Mouse (Mus musculus) mature B cell (primary cell): ENCODE results near the gene Ttc41.

ENCODE experiments used
- in situ Hi-C: fragments of 300-500 bp; cut with MboI; formaldehyde crosslinking; loops from 2 replicates; pipeline ENCODE4 v1.14.3; 2019

Ttc41 gene

GRCm38 (mm10) chr10:86783561-86783960, 78.0 kb downstream of the Ttc41 start:
- in situ Hi-C loops: no loop called here

GRCm38 (mm10) chr10:86784126-86784675, 78.6 kb downstream of the Ttc41 start:
- in situ Hi-C loops: no loop called here

DNA sequence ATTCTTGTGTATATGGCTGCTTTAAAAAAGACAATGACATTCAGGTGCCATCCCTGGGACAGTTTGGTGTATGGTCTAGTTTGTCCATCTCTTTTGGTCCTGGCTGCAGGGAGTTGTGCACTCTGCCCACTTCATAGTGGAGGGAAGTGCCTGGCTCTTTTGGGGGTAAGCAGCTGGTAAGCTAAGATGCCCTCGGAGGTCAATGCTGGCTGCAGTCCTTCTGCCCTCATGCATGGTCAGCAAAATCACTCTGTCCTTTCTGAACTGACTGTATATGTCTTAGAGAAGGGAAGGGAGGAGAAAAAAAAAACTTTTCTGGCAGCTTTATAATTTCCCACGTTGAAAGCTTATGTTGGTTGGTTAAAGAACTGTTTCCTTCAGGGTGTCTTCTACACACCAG, 79.8 kb downstream of the Ttc41 start:
- in situ Hi-C loops: no loop called here

DNA sequence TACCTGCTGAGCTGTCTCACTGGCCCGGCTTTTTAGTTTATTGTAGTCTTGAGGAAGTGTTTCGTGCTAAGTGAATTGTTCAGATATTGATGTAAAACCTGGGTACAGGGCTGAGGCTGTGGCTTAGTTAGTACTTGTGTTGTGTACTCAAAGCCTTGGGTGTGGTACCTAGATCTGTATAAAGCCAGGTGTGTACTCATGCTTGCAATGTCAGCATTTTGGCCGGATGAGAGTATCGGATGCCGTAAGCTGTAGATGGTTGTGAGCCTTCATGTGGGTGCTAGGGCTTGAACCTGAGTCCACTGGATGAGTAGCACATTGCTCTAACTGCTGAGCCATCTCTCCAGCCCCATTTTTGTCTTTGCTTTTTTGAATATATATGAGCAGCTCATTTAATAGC, 80.5 kb downstream of the Ttc41 start:
- in situ Hi-C loops: no loop called here

DNA sequence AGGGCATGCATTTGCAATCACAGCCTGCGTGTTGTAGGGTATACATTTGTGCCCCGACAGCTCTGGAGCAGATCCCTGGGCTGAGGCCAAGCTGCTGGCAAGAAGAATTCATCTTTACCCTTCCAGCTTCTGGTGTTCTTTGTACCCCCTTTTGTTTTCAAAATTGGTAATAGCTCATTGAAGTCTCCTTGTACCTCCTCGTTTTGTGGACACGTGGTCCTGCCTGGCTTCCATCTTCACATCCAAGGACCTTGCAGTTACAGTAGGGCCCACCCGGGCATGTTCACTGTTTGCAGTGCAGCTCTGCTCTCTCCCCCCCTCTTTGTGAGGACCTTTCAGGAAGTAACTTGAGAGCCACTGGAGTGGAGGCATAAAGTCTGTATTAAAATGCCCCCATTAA, 82.6 kb downstream of the Ttc41 start:
- in situ Hi-C loops: no loop called here

GRCm38 (mm10) chr10:86789146-86789672, 83.6 kb downstream of the Ttc41 start:
- in situ Hi-C loops: no loop called here

GRCm38 (mm10) chr10:86791507-86792184, 86.0 kb downstream of the Ttc41 start:
- in situ Hi-C loops: no loop called here

GRCm38 (mm10) chr10:86793509-86793951, 87.9 kb downstream of the Ttc41 start:
- in situ Hi-C loops: no loop called here

GRCm38 (mm10) chr10:86794196-86794595, 88.6 kb downstream of the Ttc41 start:
- in situ Hi-C loops: no loop called here

GRCm38 (mm10) chr10:86794794-86795535, 89.4 kb downstream of the Ttc41 start:
- in situ Hi-C loops: no loop called here

- in situ Hi-C loops: no loop called here
Measured at GRCm38 (mm10) chr10:86796073-86796741, 90.6 kb downstream of the Ttc41 start.

- in situ Hi-C loops: no loop called here
Measured at GRCm38 (mm10) chr10:86807362-86807761, 101.8 kb downstream of the Ttc41 start.

- in situ Hi-C loops: no loop called here
Measured at GRCm38 (mm10) chr10:86808013-86808758, 102.6 kb downstream of the Ttc41 start.

DNA sequence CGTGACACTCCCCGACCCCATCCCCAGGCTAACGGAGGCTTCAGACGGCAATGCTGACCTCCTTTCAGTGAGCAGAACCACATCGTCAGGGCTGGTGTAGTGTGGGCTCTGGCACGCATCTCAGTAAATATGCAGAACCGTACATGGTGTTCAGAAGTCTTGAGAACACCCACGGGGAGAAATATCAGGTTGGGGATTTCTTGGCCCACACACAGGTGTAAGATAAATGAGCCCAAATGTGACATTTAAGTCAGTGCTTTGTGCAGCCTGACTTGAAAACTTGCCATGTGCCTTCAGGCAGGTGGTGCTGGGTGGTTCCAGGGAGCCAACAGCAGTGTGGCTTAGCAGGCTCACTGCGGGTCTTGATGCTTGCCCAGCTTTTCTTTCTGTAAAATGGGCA, 104.4 kb downstream of the Ttc41 start:
- in situ Hi-C loops: no loop called here

GRCm38 (mm10) chr10:86810612-86811011, 105.0 kb downstream of the Ttc41 start:
- in situ Hi-C loops: no loop called here

GRCm38 (mm10) chr10:86814292-86815131, 108.9 kb downstream of the Ttc41 start:
- in situ Hi-C loops: no loop called here

GRCm38 (mm10) chr10:86815133-86815532, 109.5 kb downstream of the Ttc41 start:
- in situ Hi-C loops: no loop called here

GRCm38 (mm10) chr10:86819649-86820165, 114.1 kb downstream of the Ttc41 start:
- in situ Hi-C loops: no loop called here

DNA sequence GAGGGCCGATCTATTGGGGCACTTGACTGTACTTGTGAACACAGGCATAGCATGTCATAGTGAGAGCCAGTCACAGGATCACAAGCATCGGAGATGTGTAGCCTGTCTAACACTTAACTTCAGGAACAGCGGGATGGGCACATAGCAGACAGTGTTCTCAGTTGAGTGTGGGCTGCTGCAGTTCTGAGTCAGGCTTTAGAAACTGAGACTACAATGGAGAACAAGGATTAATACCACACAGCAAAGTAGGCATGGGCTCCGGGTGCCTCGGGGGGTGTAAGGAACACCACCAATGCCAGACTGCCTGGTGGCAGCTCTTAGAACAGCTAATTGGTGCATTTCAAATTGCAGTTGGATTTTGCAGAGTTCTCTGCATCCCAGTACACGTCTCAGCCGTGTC, 115.4 kb downstream of the Ttc41 start:
- in situ Hi-C loops: no loop called here

DNA sequence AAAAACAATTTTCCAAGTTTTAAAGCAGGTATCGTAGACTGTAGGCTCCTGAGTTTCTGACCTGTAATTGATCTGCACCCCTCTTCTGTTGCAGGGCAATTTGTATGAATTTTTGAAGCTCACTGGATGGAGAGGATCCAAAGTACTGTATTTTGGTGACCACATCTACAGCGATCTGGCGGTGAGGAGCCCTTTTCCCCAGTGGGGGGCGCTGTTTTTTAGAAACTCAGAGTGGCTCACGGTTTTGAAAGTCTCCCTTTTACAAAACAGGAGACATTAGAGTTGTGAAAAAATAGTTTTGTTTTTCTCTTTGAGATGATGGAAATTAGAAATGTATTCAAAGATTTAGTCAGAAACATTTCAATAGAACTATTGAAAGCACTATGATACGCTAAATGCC, 118.5 kb downstream of the Ttc41 start:
- in situ Hi-C loops: no loop called here
